Mouse (Mus musculus) spleen, adult 2 months (tissue): ENCODE results near the gene Wnt5b.

Source experiments
- CTCF ChIP-seq: fragments of 200-500 bp; IDR thresholded peaks from 2 replicates; pipeline ENCODE4 v1.5.1; 2011; ENCODE audit warnings: mild to moderate bottlenecking, inconsistent platforms; ENCODE audit not compliant: insufficient read depth, insufficient read length, insufficient replicate concordance; ENCODE audit errors: extremely low read depth
- POLR2A ChIP-seq: fragments of 200-500 bp; IDR thresholded peaks from 2 replicates; pipeline ENCODE4 v1.6.1; 2011; ENCODE audit warnings: low read depth, low read length, inconsistent platforms

DNA sequence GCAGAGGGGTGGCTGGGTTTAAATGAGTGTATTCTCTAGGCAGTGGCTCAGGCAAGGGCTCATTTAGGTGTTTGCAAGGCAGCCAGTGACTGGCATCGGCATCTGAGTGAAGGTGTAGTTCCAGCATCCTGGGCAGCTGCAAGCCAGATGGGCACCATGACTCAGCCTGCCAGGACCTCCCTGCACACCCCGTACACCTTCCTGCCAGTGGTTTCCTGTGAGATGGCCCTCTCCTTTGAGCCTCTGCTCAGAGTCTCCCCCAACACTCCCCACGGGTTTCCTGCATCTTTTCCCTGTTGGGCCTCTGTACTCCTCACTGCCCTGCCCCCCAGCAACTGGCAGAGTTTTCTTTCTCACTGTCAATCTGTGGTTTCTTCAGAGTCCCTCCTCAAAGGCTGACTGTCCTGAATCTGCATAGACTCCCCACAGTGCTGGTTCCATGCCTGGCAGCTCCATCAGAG is 22.2 kb downstream of the Wnt5b start:
- TF ChIP-seq CTCF (no peak), POLR2A (no peak)
